Mouse (Mus musculus): Measurements from ENCODE around the gene Polg2.
"Not testable (repeated sequence)": the region's sequence is repeated elsewhere in the genome, so short reads cannot be mapped to it uniquely, and the experiment has no call there.

The Polg2 gene

GRCm38 (mm10) chr11:106814601-106815320 lies 35.4 kb upstream of the Polg2 start:
- TF ChIP-seq CTCF (conservative IDR thresholded peaks at IDR 0.05; ENCODE audit: low read length) (no peak), NANOG (IDR thresholded peaks at IDR 0.05; ENCODE audit: borderline replicate concordance, low read length) (no peak), POU5F1 (IDR thresholded peaks at IDR 0.05; ENCODE audit: borderline replicate concordance, low read length) (no peak)
- Histone ChIP-seq H3K4me1 (replicated peaks; ENCODE audit: low read depth, low read length) (peaks cover 16% of the 10 kb centered on the region), H3K36me3 (ENCODE audit: insufficient read depth, low read length) (peaks cover 100% of the 10 kb centered on the region), H3K27me3 (ENCODE audit: insufficient read depth, low read length) (no peaks in the 10 kb centered on the region), H3K9me3 (ENCODE audit: low read length) (no peaks in the 10 kb centered on the region), H3K4me3 (replicated peaks; ENCODE audit: low read length) (no peak overlapping the region)

GRCm38 (mm10) chr11:106812410-106813136 lies 33.2 kb upstream of the Polg2 start:
- Histone ChIP-seq H3K4me1 (replicated peaks; ENCODE audit: low read depth, low read length) (peaks cover 23% of the 10 kb centered on the region), H3K4me3 (replicated peaks; ENCODE audit: low read length) (no peak overlapping the region), H3K36me3 (ENCODE audit: insufficient read depth, low read length) (peaks cover 89% of the 10 kb centered on the region), H3K27me3 (ENCODE audit: insufficient read depth, low read length) (no peaks in the 10 kb centered on the region), H3K9me3 (ENCODE audit: low read length) (no peaks in the 10 kb centered on the region)
- no peak for TF ChIP-seq CTCF (conservative IDR thresholded peaks at IDR 0.05; ENCODE audit: low read length)
- no peak for TF ChIP-seq POU5F1 (IDR thresholded peaks at IDR 0.05; ENCODE audit: borderline replicate concordance, low read length)
- no peak for TF ChIP-seq NANOG (IDR thresholded peaks at IDR 0.05; ENCODE audit: borderline replicate concordance, low read length)

GRCm38 (mm10) chr11:106807442-106807841 lies 28.1 kb upstream of the Polg2 start:
- Histone ChIP-seq H3K4me1 (replicated peaks; ENCODE audit: low read depth, low read length) (peaks cover 11% of the 10 kb centered on the region), H3K36me3 (ENCODE audit: insufficient read depth, low read length) (peaks cover 75% of the 10 kb centered on the region)
- H3K4me3 ChIP-seq (replicated peaks; ENCODE audit: low read length); H3K9me3 ChIP-seq (ENCODE audit: low read length); H3K27me3 ChIP-seq (ENCODE audit: insufficient read depth, low read length): not testable (repeated sequence)

GRCm38 (mm10) chr11:106802069-106802627 lies 22.8 kb upstream of the Polg2 start:
- Histone ChIP-seq H3K9me3 (ENCODE audit: low read length) (no peaks in the 10 kb centered on the region), H3K36me3 (ENCODE audit: insufficient read depth, low read length) (peaks cover 85% of the 10 kb centered on the region), H3K4me1 (replicated peaks; ENCODE audit: low read depth, low read length) (peaks cover 4% of the 10 kb centered on the region; the same call in 1 of the 2 replicates), H3K27me3 (ENCODE audit: insufficient read depth, low read length) (no peaks in the 10 kb centered on the region), H3K4me3 (replicated peaks; ENCODE audit: low read length) (no peak overlapping the region)
- TF ChIP-seq NANOG (IDR thresholded peaks at IDR 0.05; ENCODE audit: borderline replicate concordance, low read length) (no peak), CTCF (conservative IDR thresholded peaks at IDR 0.05; ENCODE audit: low read length) (no peak), POU5F1 (IDR thresholded peaks at IDR 0.05; ENCODE audit: borderline replicate concordance, low read length) (no peak)

GRCm38 (mm10) chr11:106795679-106796078 lies 16.3 kb upstream of the Polg2 start:
- Histone ChIP-seq H3K4me3 (replicated peaks; ENCODE audit: low read length) (no peak overlapping the region), H3K4me1 (replicated peaks; ENCODE audit: low read depth, low read length) (peaks cover 9% of the 10 kb centered on the region; the same call in 1 of the 2 replicates), H3K9me3 (ENCODE audit: low read length) (no peaks in the 10 kb centered on the region), H3K36me3 (ENCODE audit: insufficient read depth, low read length) (peaks cover 80% of the 10 kb centered on the region), H3K27me3 (ENCODE audit: insufficient read depth, low read length) (no peaks in the 10 kb centered on the region)
- no peak for TF ChIP-seq NANOG (IDR thresholded peaks at IDR 0.05; ENCODE audit: borderline replicate concordance, low read length)
- no peak for TF ChIP-seq CTCF (conservative IDR thresholded peaks at IDR 0.05; ENCODE audit: low read length)
- TF ChIP-seq POU5F1 (IDR thresholded peaks at IDR 0.05; ENCODE audit: borderline replicate concordance, low read length), result no peak

- Histone ChIP-seq H3K27me3 (ENCODE audit: insufficient read depth, low read length) (no peaks in the 10 kb centered on the region), H3K36me3 (ENCODE audit: insufficient read depth, low read length) (peaks cover 62% of the 10 kb centered on the region), H3K4me3 (replicated peaks; ENCODE audit: low read length) (no peak overlapping the region), H3K4me1 (replicated peaks; ENCODE audit: low read depth, low read length) (peaks cover 20% of the 10 kb centered on the region), H3K9me3 (ENCODE audit: low read length) (no peaks in the 10 kb centered on the region)
- TF ChIP-seq CTCF (conservative IDR thresholded peaks at IDR 0.05; ENCODE audit: low read length) (peak; percentile 23; the same call in 1 of the 2 replicates), NANOG (IDR thresholded peaks at IDR 0.05; ENCODE audit: borderline replicate concordance, low read length) (no peak)
Observed at GRCm38 (mm10) chr11:106793846-106794245, 14.5 kb upstream of the Polg2 start.

- Histone ChIP-seq H3K27me3 (ENCODE audit: insufficient read depth, low read length) (no peaks in the 10 kb centered on the region), H3K4me1 (replicated peaks; ENCODE audit: low read depth, low read length) (peaks cover 38% of the 10 kb centered on the region), H3K4me3 (replicated peaks; ENCODE audit: low read length) (peak overlapping the region; percentile 96), H3K9me3 (ENCODE audit: low read length) (no peaks in the 10 kb centered on the region), H3K36me3 (ENCODE audit: insufficient read depth, low read length) (peaks cover 52% of the 10 kb centered on the region)
- TF ChIP-seq NANOG (IDR thresholded peaks at IDR 0.05; ENCODE audit: borderline replicate concordance, low read length), result no peak
- no peak for TF ChIP-seq POU5F1 (IDR thresholded peaks at IDR 0.05; ENCODE audit: borderline replicate concordance, low read length)
- no peak for TF ChIP-seq CTCF (conservative IDR thresholded peaks at IDR 0.05; ENCODE audit: low read length)
Observed at GRCm38 (mm10) chr11:106789649-106790048, 10.3 kb upstream of the Polg2 start.

GRCm38 (mm10) chr11:106788775-106789459 lies 9.6 kb upstream of the Polg2 start, which contains the start of the genes Ddx5 and Cep95:
Gene Ddx5 (minus strand): TSS chr11:106789185.
Gene Cep95 (plus strand): TSS chr11:106789252.
- H3K9me3 ChIP-seq (ENCODE audit: low read length), result no peaks in the 10 kb centered on the region
- TF ChIP-seq NANOG (IDR thresholded peaks at IDR 0.05; ENCODE audit: borderline replicate concordance, low read length) (no peak), POU5F1 (IDR thresholded peaks at IDR 0.05; ENCODE audit: borderline replicate concordance, low read length) (no peak), CTCF (conservative IDR thresholded peaks at IDR 0.05; ENCODE audit: low read length) (no peak)
- H3K4me1 ChIP-seq (replicated peaks; ENCODE audit: low read depth, low read length), result peaks cover 40% of the 10 kb centered on the region
- peaks cover 52% of the 10 kb centered on the region for H3K36me3 ChIP-seq (ENCODE audit: insufficient read depth, low read length)
- peak within 1 kb of the TSS; percentile 96 for H3K4me3 ChIP-seq (replicated peaks; ENCODE audit: low read length)
- H3K27me3 ChIP-seq (ENCODE audit: insufficient read depth, low read length), result no peaks in the 10 kb centered on the region

Measured in E14TG2a.4 (cell line).